Mouse (Mus musculus) R1 (cell line): Measurements from ENCODE around the gene Grm8.
A peak's percentile ranks its signal among the peaks of the same experiment; 100 is the strongest.

Experiments used
- DNase-seq: peaks from one replicate; pipeline ENCODE4 v3.0.0-alpha.2; 2018; ENCODE audit warnings: low read depth, low spot score

Grm8 gene

DNA sequence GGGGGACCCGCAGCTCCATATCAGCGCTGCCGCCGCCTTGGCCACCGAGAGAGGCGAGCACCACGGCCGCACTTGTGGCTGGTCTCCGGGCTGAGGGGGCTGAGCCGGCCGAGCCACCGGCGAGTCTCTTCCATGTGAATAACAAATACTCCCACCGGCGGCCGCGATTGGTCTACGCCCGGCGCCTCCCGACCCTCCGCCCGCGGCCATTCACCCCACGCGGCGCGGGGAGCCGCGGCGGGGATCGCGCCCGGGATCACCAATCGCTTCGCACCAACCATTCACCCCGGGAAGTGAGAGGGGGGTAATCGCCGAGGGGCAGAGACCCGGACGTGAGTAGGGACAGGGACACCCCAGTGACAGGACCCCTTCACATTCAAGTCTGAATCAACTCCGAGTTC is at the start of gene Grm8:
Gene Grm8 (minus strand): TSS at position 178 of the 401 bp plus-strand sequence.
- DNase-seq, result no peak

DNA sequence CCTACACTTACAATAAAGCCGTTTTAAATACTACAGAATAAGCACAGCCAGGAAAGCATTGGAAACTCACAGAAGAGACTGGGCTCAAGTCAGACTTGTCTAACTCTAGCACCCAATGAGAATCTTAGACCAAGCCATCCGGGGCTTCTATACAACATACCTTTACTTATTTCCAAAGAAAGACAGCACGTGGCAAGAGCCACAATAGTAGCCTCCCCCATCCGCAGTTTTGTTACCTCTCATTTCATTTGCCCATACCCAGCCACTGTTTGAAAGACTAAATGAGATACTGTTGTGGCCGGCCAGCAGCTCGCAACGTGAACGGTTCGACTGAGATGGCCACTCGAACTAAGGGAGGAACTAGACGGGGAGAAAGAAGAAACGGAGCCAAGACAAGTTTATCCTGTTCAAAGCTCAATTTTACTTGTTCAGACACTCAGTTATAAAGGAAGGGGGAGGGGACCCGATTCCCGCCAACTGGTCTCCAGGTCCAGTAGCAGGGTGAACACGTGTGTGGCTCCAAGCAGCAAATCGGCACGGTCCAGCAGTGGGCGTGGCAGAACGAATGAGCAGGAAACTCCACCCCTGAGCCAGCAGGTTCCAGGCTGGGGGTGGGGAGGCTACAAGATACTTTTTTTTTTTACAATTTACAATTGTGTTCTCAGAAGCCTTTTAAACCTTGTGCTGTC is 35.0 kb upstream of the Grm8 start:
- DNase-seq, result peak; percentile 40

DNA sequence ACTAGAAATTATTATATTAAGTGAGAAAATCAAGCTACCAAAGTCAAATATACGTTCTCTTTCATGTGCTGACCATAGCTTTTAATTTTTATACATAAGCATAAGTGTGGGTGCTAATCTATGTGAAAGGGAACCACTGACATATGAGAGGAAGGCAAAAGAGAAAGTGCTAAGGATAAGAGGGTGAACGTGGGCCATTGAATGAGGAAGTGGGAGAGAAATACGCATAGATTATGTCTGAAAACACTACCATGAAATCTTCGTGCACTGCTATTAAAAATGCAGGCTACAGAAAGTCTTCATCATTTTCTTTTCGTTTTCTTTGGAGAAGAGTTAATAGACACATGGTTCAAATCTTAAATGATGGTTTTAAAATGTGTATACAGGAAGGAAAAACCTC is 25.4 kb upstream of the Grm8 start:
- no peak for DNase-seq

DNA sequence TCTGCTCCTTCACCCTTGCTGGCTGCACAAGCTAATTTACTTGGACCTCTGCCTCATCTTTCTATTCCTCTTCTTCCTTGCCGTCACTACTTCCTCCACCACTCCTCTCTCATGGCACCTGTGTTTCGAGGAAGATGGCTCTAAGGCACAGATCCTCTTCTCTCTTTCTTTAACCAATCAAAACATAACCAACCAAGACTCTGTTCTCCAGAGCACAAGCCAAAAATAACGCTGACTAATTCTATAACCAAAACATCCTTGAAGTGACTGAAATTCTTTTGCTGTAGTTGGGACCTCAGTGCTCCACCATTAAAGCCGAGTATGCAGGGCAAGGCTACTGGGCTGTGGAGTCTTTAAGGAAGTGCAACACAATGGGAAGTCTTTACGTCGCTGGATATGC is 11.5 kb upstream of the Grm8 start:
- DNase-seq, result no peak

DNA sequence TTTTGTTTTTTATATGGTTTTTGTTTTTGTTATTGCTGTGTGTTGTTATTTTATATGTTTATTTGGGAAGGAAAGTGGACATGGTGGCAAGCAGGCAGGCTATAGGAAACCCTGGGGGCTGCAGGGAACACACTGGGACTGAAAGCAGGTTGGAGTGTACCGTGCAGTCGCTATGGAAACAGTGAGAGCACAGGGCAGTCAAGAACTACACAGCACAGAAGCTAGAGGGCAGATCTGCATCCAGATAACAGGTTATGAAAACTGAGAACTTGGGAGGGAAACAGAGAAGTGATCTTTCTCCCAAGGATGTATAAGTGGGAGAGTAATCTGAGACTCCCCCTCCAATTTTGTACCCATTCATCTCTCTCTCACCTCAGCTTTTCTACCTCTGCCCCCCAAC is 7.4 kb upstream of the Grm8 start:
- DNase-seq, result peak; percentile 47

DNA sequence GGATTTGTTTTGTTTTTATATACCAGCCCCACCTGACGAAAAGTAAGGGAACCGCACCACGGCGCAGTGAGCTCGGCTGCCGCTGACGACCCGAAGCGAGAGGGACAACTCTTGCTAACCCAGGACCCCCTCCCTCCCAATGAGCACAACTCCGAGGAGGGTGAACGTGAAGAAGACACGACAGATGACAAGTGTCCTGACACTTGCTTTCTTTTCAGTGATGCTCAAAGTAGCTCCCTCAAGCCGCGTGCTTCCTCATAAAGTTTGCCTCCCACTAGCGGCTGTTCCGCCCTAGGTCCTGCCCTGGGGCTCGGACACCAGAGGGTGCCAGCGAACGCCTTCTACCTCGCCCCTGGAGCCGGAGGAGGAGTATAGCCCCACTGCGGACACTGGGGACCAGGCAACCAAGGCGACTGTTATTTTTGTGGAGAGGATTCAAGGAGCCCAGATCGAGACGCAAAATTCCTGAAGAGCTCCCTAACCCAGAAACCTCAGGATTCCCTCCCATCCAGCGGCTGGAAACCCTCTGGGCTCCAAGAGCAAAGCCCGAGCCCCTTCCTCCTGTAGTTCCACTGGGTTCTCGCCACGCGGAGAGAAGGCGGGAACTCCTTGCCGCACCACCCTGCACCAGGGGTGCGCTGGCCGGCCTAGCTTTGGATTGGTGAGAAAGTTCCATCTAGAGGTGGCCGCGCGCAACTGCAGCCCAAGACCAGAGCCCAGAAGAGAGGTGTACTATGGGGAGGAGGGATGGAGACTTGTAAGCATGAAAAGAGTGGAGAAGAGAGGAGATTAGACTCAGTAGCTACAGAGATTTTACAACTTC is 644 bp upstream of the Grm8 start:
- peak; percentile 93 for DNase-seq

DNA sequence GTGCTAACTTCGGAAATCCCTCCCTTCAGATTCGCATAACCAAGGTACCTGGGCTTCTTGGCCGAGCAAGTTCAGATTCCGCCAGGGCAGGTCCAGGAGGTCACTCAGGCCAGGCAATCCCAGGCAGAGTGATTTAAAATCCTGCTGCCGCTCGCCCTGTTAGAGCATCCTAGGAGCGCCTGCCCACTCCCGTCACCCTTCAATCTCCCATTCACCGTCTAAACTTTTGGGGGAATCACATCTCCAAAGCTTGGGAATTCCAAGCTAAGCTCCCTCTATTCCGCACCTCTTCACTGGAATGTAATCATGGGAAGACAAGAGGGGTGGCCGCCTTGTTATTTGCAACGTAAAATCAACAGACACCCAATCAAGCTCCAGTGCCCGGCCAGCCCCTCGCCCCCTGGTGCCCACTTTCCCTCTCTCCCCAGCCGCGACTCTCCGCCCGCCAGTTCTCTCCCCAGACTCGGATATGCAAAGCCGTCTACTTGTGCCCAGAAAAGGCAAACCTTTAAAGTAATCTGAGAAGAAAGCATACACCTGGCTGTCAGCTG is 652 bp downstream of the Grm8 start:
- DNase-seq, result peak; percentile 46

DNA sequence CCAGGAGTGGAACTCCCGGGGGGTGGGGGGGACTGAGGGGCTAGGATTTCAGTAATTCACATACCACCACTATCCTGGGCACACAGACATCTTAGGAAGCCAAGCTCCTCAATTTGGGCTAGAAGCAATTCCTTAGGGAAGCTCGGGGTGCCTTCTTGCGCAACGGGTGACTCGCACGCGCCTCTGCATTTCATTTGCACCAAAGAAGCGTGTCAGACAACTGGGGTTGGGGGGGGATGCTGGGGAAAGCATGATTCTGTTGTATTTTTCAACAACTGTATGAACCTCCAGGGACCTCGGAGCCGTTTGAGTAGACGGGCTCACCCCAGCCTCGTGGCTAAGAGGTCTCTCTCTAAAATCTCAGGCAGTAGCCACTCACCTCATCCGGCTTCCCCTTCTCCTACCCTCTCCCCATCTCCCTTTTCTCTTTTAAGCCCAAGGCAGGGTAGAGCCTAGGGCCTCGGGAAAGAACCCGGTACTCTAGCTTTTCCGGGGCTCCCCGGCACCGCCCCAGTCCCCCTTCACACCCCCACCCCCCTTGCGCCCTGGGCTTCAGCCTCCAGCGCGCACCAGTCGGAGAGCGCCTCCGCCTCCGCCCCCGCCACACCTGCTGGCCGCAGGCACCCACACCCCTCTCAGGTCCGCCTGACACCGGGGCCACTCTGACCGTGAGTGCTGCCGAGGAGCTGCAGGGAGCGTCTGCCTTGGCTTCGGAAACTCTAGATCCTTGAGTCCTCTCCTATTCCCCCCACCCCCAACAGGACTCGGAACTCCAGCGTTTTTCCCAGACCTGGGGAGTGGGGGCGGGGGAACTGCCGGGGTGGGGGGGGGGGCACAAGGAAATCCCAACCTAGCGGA is 1.5 kb downstream of the Grm8 start:
- DNase-seq, result peak; percentile 23

DNA sequence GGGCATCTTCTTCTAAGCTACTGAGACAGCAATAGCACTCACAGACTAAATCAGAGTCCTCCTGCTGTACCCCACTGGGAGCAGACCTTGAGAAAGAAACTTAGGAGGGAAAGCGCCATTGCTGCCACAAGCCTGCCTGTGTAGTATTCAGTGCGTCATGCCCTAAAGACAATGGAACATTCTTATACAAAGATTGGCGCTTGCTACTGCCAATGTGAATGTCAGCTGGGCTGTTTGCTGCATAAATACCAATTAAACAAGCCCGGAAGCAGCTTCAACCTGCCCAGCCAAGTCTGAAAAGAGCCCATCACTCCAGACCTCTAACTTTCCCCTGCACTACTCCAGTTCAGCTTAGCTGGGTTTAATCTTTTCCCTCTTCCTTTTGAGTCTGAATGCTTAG is 2.9 kb downstream of the Grm8 start:
- DNase-seq, result peak; percentile 47

DNA sequence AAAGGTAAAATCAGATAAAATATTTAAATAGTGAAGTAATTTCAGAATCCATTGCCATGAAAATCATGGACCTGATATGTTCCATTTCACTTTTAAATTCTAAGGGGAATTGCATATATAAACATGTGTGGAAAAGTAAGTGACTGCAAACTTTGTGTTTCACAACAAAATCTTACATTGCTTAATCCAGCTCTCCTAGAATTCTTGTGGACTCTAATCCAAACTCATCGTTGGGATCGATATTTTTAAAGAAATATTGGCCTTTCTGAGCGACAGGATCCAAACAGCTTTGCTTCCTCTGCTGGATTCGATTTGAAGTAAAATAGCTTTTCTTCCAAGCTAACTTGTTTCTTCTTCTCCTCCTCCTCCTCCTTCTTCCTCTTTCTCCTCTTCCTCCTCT is 6.1 kb downstream of the Grm8 start:
- DNase-seq, result no peak

DNA sequence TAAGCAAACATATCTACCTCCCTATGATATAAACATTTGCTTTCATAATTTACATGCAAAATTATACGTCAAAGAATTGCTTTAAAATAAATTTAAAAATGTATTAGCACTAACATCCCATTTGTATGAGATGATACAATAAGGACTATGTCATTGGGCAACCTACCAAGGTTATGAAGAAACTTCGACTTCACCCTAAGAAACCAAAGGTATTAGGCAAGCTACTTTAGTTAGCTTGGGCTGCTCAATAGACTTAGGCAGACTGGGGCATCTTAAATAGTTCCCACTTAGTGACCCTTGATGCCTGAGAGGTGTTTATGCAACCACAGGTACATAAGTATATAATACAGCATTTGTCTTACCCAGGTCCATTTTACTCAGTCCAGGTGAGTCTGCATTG is 19.5 kb downstream of the Grm8 start:
- no peak for DNase-seq

DNA sequence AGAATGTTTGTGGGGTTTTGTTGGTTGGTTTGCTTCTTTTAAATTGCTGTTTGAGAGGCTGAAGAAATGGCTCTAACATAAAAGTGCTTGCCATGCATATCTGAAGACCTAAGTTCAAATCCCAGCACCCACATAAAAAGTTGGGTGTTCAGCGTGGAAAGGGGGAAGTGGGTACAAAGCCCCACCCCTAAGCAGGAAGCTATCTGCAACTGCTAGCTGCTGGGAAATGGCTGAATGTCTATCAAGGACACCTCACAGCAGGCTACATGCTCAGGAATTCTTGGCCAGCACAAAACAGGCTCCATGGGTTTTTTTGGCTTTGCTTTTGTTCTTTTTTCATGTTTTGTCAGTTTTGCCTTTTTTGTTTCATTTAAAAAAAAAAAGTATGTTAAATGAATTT is 20.1 kb downstream of the Grm8 start:
- peak; percentile 43 for DNase-seq

DNA sequence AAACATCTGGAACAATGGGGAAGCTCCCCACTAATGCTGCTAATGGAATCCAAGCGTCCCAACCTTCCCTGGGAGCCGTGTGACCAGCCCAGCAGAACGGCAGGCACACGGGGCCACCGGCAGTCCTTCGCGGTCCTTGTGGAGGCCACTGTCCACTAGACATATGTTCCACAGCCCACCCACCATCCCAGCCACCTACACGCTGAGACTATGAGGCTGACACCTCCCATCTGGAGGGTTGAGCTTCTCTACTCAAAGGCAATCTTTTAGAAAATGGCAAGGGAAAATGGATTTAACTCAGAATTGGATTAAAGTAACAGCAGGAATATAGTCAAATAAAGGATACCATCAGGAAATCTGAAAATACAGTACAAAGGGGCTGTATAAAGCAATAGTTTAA is 23.4 kb downstream of the Grm8 start:
- no peak for DNase-seq

DNA sequence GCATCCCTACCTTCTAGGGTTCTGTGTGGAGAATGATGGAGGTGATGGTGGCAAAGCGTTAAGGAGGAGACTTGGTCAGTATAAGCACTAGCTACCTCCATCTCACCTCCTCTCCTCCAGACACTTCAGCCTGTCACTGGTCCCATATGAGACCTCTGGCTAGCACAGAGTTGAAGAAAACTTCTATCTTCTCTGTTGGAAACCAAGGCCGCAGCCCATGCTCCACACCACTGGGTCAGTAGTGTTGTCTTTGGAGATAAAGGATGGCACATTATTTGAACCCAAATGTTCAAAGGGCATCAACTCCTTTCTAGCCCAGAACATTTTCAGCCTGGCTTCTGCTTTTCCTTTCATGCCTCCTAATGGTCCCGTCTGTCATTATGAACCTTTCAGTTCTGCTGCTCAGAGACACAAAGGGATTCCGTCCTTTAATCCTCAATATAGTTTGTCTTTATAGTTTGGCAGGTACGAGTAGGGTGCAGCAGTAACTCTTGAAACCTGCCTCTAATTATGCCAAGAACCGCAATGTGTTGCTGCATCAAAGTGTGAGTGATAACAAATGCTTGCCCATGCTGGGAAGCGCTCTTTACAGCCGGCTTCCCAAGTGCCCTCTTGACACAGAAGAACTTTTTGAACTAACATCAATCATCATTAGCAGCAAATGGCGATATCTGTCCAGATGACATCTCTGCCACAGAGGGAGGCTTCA is 32.2 kb downstream of the Grm8 start:
- DNase-seq, result no peak

DNA sequence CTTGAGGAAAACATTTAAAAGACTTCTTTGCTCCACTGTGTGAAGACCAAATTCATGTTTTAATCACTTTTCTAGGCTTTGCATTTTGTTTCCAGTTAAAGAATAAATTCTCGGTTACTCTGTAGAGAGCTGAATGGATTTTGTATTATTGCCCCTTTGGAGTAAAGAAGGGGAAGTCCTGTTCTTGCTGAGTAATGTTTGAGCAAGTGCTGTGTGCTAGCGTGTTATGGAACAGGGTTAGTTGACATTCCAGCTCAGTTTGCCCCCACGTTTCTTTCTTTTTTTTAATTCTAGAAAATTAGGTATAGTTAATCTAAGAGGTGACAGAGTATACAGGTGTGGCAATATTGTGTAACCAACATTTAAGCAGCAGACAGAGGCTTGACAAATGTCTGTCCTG is 35.0 kb downstream of the Grm8 start:
- DNase-seq, result no peak

DNA sequence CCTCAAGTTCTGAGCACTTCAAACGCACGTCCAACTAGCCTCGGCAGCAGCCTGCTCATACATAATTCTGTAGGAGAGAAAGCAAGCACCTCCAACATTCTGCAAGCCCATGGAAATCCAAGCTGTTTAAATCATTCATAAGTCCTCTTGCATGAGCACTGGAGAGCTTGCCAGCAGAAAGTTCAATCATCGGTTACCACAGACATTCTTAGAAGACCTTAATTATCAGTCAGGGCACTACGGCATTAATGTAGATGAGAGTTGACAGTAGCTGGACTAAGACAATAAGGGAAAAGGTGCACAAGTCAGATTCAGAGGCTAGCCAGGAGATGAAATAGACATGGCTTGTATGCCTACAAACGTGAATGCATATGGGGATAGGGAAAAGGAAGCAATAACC is 42.5 kb downstream of the Grm8 start:
- no peak for DNase-seq

DNA sequence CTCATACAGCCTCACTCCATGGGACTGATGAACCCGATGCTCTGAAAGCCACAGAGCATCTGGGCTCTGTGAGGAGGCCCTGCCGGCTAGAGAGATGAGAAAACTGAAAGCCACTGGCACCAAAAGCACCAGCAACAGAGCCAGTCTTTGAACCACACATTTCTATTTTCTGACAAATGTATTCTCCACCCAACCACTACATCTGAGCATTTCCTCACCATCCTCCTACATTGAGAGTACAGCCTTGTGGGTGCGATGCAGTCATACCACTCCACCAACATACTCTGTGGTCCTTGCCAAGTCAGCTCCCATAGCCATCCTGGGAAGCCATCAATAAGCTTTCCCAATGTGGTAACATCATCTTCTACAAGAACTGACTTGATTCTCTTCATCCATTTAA is 43.1 kb downstream of the Grm8 start:
- no peak for DNase-seq

DNA sequence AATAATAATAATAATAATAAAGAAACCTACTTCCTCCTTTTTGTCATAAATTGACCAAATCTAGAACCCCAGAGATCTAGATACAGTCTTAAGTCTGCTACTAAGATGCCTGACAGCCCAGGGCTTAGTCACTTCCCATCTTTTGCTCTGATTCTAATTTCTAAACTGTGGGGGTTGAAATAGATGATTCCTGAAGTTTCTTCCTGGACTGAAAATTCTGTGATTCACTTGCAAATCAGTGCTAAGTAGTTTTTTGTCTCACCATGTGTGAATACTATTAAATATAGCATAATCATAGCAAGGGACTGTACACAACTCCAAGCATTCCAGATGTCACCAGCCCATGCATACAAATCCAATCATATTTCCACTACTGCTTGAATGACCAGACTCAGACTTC is 44.0 kb downstream of the Grm8 start:
- no peak for DNase-seq

DNA sequence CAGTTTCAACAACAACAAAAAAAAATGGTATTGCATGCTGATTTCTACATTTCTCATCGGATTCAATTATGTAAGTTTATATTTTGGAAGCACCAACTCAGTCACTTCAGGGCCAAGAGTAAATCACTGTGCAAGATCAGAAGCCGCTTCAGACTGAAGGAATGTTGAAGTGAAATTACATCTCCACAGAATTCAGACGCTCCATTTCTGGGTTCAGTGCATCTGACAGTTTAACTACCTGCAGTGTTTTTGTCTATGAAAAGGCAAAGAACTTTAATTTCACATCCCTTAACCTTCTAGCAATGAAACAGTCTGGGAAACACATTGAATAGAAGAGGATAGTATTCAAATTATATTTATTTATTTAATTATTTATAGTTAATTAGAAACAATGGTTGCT is 59.4 kb downstream of the Grm8 start:
- no peak for DNase-seq

DNA sequence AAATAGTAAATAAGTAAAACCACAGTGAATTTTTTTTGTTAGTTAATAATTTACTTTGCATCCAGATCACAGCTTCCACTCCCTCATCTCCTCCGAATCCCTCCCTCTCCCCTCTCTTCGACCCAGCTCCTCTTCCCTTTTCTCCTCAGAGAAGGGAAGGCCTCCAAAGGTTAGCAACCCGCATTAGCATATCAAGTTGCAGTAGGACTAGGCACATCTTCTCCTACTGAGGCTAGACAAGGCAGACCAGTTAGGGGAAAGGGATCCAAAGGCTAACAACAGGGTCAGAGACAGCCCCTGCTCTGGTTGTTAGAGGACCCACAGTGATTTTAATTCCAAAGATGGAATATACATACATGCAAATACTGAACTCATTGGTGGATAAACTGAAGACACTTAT is 60.5 kb downstream of the Grm8 start:
- no peak for DNase-seq

DNA sequence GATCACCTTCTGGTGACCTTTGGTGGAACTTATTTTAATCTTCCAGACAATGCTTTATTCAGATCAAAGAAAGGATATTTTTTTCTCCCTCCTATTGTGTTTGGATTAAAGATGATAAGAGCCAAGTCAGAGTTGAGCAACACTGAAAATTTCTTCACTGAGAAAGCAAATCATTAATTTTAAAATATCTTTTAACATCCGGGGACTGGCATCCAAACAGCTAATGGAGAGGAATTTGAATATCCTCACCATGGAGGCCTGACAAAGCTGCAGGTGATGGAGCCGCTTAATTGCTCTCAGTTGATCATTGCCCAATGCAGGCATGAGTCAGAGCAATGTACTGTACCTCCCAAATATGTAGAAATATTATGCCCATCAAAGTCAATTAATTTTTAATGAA is 83.0 kb downstream of the Grm8 start:
- no peak for DNase-seq
